Mouse (Mus musculus) CD4-positive, CD25-positive, alpha-beta regulatory T cell, adult 2 months (primary cell): ENCODE measurements around the gene Nr4a1.

Experiments used
- DNase-seq: peaks from one replicate; pipeline ENCODE4 v3.0.0-alpha.2; 2012; ENCODE audit warnings: low read depth, low spot score

Nr4a1 gene

GRCm38 (mm10) chr15:101255842-101256462, 1.9 kb downstream of the Nr4a1 start:
- peak; percentile 60 for DNase-seq

- no peak for DNase-seq
Observed at GRCm38 (mm10) chr15:101256463-101257206, 2.6 kb downstream of the Nr4a1 start.

GRCm38 (mm10) chr15:101258420-101258819, 4.4 kb downstream of the Nr4a1 start:
- peak; percentile 91 for DNase-seq

- DNase-seq = no peak
Observed at GRCm38 (mm10) chr15:101259922-101260321, 5.9 kb downstream of the Nr4a1 start.

- DNase-seq = no peak
Observed at GRCm38 (mm10) chr15:101260387-101260786, 6.3 kb downstream of the Nr4a1 start.

DNA sequence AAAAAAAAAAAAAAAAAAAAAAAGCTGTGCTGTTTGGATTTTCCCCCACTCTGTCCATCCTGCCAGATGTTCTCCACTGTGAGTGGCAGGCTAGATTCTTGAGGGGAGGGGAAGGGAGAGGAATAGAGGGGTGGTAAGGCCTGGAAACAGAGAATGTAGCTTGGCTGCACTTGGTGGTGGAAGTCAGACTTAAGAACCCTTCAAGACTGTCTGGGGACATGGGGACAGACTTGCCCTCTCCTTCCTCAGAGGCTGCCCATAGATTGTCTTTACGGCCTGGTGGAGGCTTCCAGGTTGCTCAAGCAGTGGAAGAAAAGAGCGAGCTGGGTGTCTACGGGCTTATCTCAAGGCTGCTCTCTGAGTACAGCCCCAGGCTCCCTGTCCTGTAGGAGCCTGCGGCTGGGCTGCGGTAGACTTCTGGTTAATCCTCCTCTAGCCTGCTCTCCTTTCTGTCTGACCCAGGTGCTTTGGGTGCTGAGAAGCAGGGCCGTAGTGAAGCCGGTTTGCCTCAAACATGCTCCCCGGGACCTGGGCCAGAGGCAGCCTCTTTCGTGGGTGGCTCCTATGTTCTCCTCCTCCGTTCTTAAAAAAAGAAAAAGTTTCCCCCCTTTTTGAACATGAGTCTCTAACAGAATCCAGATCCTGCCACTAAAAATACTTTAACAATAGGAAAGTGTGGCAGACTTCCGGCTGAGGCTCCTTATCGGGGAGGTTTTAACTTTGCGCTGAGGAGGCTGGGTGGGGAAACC, 7.0 kb downstream of the Nr4a1 start:
- DNase-seq = no peak

GRCm38 (mm10) chr15:101262502-101262901, 8.4 kb downstream of the Nr4a1 start:
- DNase-seq = no peak

GRCm38 (mm10) chr15:101266132-101266963, 12.3 kb downstream of the Nr4a1 start:
- DNase-seq = peak; percentile 99

DNA sequence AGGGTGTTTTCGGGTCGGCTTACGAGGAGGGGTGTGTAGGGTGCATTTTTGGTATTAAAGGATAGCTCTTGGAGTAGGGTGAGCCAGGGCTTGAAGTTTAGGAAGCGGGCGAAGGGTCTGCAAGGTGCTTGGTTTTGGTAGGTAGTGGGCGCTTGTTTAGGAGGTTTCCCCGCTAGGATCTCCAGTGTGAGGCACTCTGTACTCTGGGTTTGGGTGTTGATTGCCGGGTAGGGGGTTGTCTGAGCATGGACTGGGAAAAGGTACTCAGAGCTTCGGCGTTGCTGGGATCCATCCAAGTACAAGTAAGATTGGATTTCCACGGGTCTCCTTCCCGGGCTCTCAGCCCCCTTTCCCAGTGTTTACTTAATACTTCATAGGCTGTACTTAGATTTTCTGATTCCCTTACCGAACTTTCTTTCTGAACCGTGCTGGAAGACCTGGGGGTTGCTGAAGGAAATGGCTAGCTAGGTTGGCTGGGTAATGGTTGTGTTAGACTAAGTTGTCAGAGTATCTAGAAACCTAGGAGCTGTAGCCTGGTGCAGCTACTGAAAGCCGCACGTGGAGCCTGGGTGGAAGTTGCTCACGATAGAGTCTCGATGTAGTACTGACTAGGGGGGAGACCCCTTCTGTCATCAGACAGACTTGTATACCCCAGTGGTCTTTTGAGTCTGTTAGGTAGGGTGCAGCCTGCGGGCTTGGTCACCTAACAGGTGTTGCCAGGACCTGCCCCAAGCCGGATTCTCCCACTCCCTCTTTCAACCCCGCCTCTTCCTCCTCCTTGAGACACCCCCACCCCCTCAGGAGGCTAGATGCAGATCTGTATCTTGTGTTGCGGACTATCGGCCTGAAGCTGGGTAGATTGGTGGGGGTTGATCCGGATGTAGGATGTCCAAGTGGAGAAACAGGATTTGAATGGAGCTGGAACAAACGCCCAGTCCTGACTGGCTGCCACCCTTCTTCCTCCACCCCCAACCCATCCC, 13.3 kb downstream of the Nr4a1 start:
- peak; percentile 77 for DNase-seq

- no peak for DNase-seq
Observed at GRCm38 (mm10) chr15:101270101-101270820, 16.2 kb downstream of the Nr4a1 start.

DNA sequence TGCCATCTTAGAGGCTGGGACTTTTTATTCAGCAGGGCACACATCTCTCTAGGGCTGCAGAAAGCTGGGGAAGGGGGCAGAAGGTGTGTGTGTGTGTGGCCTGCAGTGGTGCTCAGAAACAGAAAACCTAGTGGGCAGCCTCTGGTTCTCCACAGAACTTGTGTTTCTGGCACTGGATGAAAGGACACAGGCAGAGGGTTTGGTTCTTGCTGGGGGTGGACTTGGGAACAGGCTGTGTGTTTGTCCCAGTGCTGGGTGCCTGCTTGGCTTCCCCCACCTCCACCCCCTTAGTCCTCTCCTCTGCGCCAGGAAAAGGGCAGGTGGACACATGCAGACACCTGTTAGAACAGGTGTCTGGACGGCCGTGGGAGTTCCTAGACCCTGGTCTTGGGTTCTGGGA, 17.0 kb downstream of the Nr4a1 start:
- no peak for DNase-seq

DNA sequence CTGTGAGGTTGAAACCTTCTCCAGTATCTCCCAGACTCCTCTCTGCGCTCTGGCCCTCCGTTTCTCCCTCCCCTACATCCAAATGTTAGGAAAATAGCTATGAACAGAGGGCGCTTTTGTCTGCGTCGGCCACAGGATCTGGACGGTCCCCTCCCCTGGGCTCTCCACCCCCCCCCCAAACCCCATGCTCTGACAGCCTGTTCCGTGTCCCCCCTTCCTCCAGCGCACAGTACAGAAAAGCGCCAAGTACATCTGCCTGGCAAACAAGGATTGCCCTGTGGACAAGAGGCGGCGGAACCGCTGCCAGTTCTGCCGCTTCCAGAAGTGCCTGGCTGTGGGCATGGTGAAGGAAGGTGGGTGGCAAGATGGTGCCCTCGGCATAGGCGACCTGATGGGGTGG, 17.4 kb downstream of the Nr4a1 start:
- no peak for DNase-seq

- DNase-seq = peak; percentile 78
Observed at GRCm38 (mm10) chr15:101274380-101274779, 20.3 kb downstream of the Nr4a1 start.

DNA sequence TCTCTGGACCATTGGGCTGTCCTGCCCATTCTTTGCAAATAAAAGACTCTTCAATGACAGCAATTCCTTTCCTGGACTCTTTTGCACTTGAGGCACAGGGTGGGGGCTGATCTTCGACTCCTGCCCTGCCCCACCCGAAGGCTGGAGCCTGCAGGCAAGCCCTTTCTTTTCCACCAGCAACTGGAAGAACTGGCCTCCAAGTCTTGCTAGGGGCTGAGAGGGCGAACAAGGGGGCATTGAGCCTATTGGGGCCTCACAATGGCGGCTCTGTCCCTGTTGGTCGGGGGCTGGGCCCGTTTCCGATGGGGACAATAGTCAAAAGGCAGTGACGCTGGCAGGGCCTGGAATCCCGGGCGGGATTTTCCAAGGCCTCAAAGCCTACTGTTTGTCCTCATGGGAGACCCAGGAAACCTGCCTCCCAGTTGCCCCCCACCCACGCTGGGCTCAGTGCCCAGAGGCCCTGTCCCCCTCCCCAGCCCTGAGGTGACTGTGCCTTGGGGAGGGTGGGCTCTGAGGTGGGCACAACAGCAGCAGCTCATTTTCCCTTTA, 23.4 kb downstream of the Nr4a1 start:
- no peak for DNase-seq

DNA sequence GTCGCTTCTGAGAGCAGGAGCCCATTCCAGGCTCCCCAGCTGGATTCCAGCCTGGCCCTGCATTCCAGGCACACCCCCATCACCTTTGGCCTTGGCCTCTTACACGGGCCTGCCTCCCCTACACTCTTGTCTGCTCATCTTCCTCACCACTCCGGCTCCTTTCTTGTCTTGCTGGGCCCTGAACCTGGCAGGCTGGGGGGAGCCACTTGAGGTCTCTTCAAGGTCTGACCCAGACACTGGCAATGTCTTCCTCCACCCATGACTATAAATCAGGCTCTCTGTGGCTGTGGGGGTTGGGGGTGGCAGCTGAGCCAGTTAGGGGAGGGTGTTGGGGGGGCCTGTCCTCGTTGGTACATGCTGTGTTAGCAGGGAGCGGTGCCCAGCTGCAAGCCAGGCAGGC, 24.5 kb downstream of the Nr4a1 start:
- DNase-seq = no peak

DNA sequence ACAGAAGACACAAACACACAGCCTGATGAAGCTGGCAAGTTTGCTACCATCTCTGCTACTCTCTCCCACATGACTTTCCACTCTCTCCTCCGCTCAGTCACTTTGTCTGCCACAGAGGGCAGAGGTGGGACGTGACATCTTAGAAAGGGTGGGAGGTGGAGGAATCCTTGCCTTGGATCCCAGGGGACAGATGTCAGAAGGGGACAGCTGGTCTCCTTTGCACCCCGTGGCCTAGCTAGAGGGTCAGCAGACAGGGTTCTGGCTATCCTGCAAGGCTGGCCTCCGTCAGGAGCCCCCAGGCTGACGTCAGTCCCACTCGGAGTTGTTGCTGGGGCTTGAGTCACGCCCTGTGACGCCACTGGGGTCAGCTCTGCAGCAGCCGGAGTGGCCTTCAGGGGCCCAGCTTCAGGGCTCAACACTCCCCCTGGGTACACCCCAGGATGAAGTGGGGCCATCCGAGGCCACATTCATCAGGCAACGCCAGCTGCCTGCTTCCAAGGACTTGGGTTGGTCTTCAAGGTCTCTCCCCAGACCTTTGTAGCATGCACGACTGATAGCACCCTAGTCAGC, 25.4 kb downstream of the Nr4a1 start:
- DNase-seq = no peak

- no peak for DNase-seq
Observed at GRCm38 (mm10) chr15:101282471-101282870, 28.4 kb downstream of the Nr4a1 start.

- peak; percentile 88 for DNase-seq
Observed at GRCm38 (mm10) chr15:101283183-101283910, 29.3 kb downstream of the Nr4a1 start.
